Mouse (Mus musculus) embryonic facial prominence, embryonic 12.5 days (tissue): ENCODE results near the gene Tnf. TPM values are rescaled to one million over a fixed set of nuclear protein-coding genes. Genes with fewer than 3 reads are reported as not detected.

Source experiments
- ATAC-seq: fragments of 200-750 bp; cut with Nextera tagmentation; 2 replicates; pipeline ENCODE4 v1.8.0; 2017; ENCODE audit not compliant: insufficient number of reproducible peaks, insufficient read depth, low FRiP score, low TSS enrichment
- H3K27ac ChIP-seq: fragments of 300-500 bp; sonication (generic); 2 replicates; pipeline ENCODE4 v1.5.1; 2016; ENCODE audit warnings: mild to moderate bottlenecking
- H3K27me3 ChIP-seq: fragments of 300-500 bp; sonication (generic); 2 replicates; pipeline ENCODE4 v1.6.1; 2016; ENCODE audit warnings: mild to moderate bottlenecking, moderate library complexity
- H3K36me3 ChIP-seq: fragments of 300-500 bp; sonication (generic); 2 replicates; pipeline ENCODE4 v1.6.1; 2016; ENCODE audit warnings: mild to moderate bottlenecking
- H3K4me1 ChIP-seq: fragments of 300-500 bp; sonication (generic); 2 replicates; pipeline ENCODE4 v1.6.1; 2016
- H3K4me2 ChIP-seq: fragments of 300-500 bp; sonication (generic); replicated peaks from 2 replicates; pipeline ENCODE4 v1.6.1; 2016; ENCODE audit warnings: mild to moderate bottlenecking, moderate library complexity
- H3K4me3 ChIP-seq: fragments of 300-500 bp; sonication (generic); 2 replicates; pipeline ENCODE4 v1.5.1; 2016; ENCODE audit warnings: mild to moderate bottlenecking
- H3K9ac ChIP-seq: fragments of 300-500 bp; sonication (generic); 2 replicates; pipeline ENCODE4 v1.6.1; 2016; ENCODE audit warnings: mild to moderate bottlenecking, moderate library complexity
- H3K9me3 ChIP-seq: fragments of 300-500 bp; sonication (generic); 2 replicates; pipeline ENCODE4 v1.6.1; 2016; ENCODE audit warnings: mild to moderate bottlenecking, moderate library complexity
- WGBS: fragments of 180-500 bp; shearing (Covaris S2); methylation state at CpG from one replicate; pipeline ENCODE4 v1.1.7; 2016; 5-methylcytosine and 5-hydroxymethylcytosine counted together
- polyA plus RNA-seq: library from polyadenylated mRNA; unstranded; fragments of >200 nt; fragmentation: Nextera tagmentation; extraction: Ambion mirVana; gene quantifications from 2 replicates; pipeline ENCODE4 v1.2.1, GENCODE M21; 2016

The Tnf gene
- polyA plus RNA-seq, 1 experiment from 2014 or later: 0.15 TPM

DNA sequence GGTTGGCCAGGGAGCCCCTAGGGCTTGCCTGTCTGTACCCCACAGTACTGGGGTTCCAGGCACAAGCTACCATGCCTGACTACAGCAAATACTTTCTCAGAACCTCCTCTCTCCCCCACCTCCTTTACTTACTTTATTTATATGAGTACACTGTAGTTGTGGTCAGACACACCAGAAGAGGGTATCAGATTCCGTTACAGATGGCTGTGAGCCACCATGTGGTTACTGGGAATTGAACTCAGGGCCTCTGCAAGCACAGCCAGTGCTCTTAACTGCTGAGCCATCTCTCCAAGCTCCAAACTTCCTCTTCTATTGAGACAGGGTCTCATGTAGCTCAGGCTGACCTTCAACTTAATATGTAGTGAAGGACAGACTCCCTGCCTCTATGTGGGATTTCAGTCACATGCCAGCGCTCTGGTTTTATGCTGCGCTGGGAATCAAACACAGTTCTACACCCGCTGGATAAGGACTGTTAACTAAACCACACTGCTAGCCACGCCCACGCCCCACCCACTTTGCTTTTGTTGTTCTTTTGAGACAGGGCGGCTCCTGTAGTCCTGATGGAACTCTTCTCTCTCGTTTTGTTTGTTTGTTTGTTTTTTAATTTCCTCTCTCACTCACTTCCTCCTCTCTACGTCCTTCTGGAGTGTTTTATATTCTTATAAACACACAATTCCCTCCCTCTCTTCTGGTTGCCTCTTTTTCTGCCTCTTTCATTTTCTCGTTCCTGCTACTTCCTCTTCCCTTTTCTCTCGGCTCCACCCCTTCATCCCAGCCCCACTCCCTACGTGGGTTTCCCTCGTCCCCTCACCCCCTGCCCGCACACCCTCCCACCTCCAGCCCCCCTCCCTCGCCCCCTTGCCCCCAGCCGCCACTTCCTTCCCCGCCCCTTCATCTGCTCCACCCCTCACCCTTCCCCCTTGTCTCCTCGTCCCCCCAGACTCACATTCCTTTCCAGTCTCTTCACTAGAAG lies 15.9 kb downstream of the Tnf start:
- H3K9ac ChIP-seq: peak overlapping the region; percentile 38; the same call in 1 of the 2 replicates
- no peaks in the 10 kb centered on the region for H3K9me3 ChIP-seq
- H3K4me2 ChIP-seq: peak overlapping the region; percentile 55
- peaks cover 7% of the 10 kb centered on the region for H3K4me1 ChIP-seq
- no peaks in the 10 kb centered on the region for H3K36me3 ChIP-seq
- 3% methylated on average over 17 of the region's 18 CpGs for WGBS
- ATAC-seq: 0 out of 2 replicates have a peak, but pooled peaks have one; percentile 29
- peak overlapping the region; percentile 37 for H3K4me3 ChIP-seq
- no peaks in the 10 kb centered on the region for H3K27me3 ChIP-seq
- peak overlapping the region; percentile 77 for H3K27ac ChIP-seq

DNA sequence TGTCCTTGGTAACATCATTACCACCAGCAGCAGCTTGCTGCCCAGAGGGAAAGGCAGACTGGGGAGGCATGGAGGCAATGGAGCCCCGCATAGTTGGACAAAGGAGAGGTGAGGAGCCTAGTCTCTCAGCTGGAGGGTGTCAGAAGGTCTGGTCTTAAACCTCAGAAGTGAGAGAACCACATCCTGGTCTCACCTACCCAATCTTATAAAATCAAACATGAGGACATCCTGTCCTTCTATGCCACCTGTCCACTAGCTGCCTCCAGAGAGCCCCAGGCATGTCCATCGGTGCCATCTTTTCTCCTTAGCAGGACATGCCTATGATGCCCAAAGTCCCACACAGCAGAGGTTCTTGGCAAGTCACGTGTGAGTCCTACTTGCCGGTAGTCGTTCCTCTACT lies 21.7 kb downstream of the Tnf start:
- WGBS: 89% methylated on average over 5 of the region's 5 CpGs
- Histone ChIP-seq H3K4me1 (no peaks in the 10 kb centered on the region), H3K9me3 (no peaks in the 10 kb centered on the region), H3K9ac (no peak overlapping the region), H3K27me3 (no peaks in the 10 kb centered on the region), H3K4me3 (no peak overlapping the region), H3K4me2 (no peak overlapping the region), H3K36me3 (no peaks in the 10 kb centered on the region), H3K27ac (no peak overlapping the region)
- no peak for ATAC-seq

DNA sequence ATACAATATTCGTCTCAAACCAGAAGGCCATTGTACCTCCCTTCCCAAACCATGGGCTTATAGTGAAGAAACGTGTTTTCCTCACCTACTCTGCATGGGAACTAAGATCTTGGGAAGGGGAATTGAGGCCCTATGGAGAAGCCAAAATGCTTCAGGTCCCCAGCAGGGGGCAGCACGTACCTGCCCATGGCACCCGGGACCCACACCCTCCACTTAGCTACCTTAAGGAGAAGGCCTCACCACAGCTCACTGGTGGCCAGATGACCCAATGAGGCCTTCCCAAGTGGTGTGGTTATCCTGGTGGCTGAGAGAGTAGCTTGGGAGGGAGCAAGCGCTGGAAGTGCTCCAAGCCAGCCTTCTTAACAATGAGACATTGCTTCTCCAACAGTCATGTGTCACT lies 23.3 kb downstream of the Tnf start:
- Histone ChIP-seq H3K4me1 (no peaks in the 10 kb centered on the region), H3K4me3 (no peak overlapping the region), H3K4me2 (no peak overlapping the region), H3K27ac (no peak overlapping the region), H3K36me3 (no peaks in the 10 kb centered on the region), H3K9ac (no peak overlapping the region), H3K27me3 (no peaks in the 10 kb centered on the region), H3K9me3 (no peaks in the 10 kb centered on the region)
- 10% methylated on average over 5 of the region's 5 CpGs for WGBS
- ATAC-seq: peak; percentile 43; the same call in 1 of the 2 replicates

DNA sequence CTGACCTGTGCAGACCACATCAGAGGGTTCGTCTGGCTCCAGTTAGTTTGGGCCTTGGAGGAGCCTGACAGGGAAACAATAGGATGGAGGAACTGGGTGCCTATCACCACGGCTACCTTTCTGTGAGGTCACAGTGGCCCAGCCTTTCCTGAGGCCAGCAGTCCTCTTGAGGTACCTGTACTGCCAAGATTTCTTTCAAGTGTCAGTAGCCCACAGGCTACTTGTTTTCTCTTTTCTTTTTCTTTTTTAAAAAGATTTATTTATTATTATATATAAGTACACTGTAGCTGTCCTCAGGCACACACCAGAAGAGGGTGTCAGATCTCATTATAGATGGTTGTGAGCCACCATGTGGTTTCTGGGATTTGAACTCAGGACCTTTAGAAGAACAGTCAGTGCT lies 25.8 kb downstream of the Tnf start, which contains the start of gene Aif1:
Gene Aif1, minus strand, starts transcription at position 101 of the 400 bp plus-strand sequence.
- WGBS: 33% methylated on average over 2 of the region's 2 CpGs
- H3K4me2 ChIP-seq: no peak within 1 kb of the TSS
- H3K9me3 ChIP-seq: no peaks in the 10 kb centered on the region
- H3K36me3 ChIP-seq: no peaks in the 10 kb centered on the region
- H3K4me3 ChIP-seq: no peak within 1 kb of the TSS
- H3K27ac ChIP-seq: no peak within 1 kb of the TSS
- no peak for ATAC-seq
- no peaks in the 10 kb centered on the region for H3K27me3 ChIP-seq
- no peak within 1 kb of the TSS for H3K9ac ChIP-seq
- no peaks in the 10 kb centered on the region for H3K4me1 ChIP-seq

DNA sequence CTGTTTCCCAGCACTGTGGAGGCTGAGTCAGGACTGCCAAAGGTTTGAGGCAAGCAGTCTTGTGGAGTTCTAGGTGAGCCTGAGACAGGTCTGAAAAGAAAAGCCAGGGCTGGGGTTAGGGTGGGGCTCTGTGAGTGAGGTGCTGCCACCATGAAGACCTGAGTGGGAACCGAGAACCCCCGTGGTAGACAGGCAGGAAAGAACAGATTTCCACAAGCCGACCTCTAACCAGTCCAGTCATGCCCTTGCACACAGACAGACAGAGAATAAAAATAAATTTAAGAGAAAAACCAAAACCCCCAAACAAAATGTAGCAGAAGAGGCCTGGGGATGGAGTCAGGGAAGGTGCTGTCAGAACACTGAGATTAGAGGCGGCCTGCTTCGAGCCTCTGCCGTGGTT lies 26.4 kb downstream of the Tnf start:
- WGBS: 77% methylated on average over 6 of the region's 6 CpGs
- no peaks in the 10 kb centered on the region for H3K9me3 ChIP-seq
- H3K4me2 ChIP-seq: no peak overlapping the region
- H3K4me3 ChIP-seq: no peak overlapping the region
- no peak overlapping the region for H3K9ac ChIP-seq
- H3K36me3 ChIP-seq: no peaks in the 10 kb centered on the region
- no peaks in the 10 kb centered on the region for H3K4me1 ChIP-seq
- no peak overlapping the region for H3K27ac ChIP-seq
- H3K27me3 ChIP-seq: no peaks in the 10 kb centered on the region
- no peak for ATAC-seq

DNA sequence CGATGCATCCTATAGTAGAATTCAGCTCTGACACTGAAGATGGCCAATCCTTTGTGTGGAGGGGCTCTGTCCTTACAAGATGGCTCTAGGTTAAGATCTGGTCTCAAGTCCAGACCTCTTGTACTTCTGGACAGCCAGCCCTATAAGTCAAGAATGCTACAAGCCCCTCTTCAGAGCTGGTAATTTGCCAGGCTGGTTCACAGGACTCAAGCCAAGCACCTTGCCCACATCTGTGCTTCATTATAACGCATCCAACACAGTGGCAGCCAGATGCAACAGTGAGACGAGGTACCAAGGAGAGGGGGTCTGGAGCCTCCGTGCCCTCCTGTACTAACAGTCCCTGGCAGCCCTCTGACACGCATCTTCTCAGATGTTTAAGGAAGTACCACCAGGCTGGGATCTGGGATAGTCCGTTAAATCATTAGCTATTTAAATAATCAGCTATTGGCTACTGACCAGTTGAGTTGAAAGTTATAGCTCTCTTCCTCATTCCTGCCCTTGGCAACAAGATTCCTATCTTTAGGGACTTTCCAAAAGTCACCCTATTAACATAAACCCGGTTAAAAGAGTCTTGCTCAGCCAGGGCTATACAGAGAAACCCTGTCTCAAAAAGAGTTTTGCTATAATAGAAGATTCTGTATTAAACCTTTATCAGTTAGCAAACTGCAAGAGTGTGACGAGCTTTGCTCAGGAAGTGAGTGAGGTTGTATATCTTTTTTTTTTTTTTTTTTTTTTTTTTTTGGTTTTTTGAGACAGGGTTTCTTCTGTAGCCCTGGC lies 27.4 kb downstream of the Tnf start:
- no peak overlapping the region for H3K4me3 ChIP-seq
- 0 out of 2 replicates have a peak overlapping the region, but pooled peaks have one; percentile 24 for H3K9ac ChIP-seq
- H3K27ac ChIP-seq: no peak overlapping the region
- H3K27me3 ChIP-seq: no peaks in the 10 kb centered on the region
- no peaks in the 10 kb centered on the region for H3K9me3 ChIP-seq
- H3K4me2 ChIP-seq: no peak overlapping the region
- no peaks in the 10 kb centered on the region for H3K36me3 ChIP-seq
- 52% methylated on average over 8 of the region's 8 CpGs for WGBS
- H3K4me1 ChIP-seq: no peaks in the 10 kb centered on the region
- ATAC-seq: no peak

DNA sequence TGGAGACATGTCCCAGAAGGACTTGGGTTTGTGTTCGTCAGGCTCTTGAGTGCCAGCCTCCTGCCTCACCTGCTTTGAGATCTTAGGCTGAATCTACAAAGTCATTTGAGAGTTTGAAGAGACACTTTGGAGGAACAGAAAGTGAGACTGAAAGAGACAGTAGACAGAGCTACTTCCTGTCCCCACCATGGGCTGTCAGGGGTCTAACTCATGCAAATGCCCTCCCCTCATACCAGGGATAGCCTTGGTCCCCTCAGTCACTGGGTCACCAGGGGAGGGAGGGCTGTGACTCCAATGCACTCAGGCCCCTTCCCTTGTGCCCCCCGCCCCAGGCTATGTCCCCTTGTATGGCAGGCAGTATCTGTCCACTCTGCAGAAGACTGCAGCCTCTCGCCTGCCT lies 28.5 kb downstream of the Tnf start:
- Histone ChIP-seq H3K4me3 (no peak overlapping the region), H3K27me3 (no peaks in the 10 kb centered on the region), H3K4me2 (no peak overlapping the region), H3K36me3 (no peaks in the 10 kb centered on the region), H3K9ac (0 out of 2 replicates have a peak overlapping the region, but pooled peaks have one; percentile 24), H3K9me3 (no peaks in the 10 kb centered on the region), H3K4me1 (no peaks in the 10 kb centered on the region), H3K27ac (no peak overlapping the region)
- 73% methylated on average over 3 of the region's 3 CpGs for WGBS
- no peak for ATAC-seq

DNA sequence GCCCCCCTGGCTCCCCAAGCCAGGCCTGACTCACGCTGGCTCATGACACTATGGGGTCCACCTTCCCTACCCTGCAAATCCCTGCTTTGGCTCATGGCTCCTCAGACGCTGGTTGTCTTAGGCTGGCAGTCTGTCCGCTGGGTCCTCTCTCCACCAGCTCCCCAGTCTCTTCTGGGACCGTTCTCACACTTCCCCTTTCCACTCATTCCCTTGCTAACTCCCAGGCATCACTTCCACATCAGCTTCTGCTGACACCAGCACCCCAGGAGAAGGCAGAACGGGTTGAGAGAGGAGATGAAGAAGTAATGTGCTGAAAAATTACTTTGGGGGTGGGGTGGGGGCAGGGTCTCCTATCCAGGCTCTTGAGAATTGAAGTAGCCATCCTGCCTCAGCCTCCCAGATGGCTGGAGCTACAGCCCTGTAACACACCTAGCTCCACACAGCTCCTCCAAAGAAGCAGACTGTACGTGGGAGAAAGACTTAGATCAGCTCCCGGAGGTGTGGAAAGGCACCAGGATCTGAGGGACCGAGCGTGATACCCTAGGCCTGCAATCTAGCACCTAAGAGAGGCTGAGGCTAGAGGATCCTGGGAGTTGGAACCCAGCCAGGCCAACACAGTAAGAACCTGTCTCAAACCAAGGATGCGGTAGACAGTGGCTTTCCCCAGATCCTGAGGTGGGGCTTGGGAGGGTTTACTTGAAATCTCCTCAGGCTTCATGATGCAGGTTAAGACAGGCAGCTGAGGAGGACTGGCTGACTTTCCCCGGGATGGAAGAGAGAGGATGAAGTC lies 29.2 kb downstream of the Tnf start:
- no peaks in the 10 kb centered on the region for H3K36me3 ChIP-seq
- no peaks in the 10 kb centered on the region for H3K4me1 ChIP-seq
- H3K4me2 ChIP-seq: no peak overlapping the region
- H3K27ac ChIP-seq: no peak overlapping the region
- no peak overlapping the region for H3K9ac ChIP-seq
- 68% methylated on average over 11 of the region's 11 CpGs for WGBS
- no peak overlapping the region for H3K4me3 ChIP-seq
- no peak for ATAC-seq
- no peaks in the 10 kb centered on the region for H3K9me3 ChIP-seq
- no peaks in the 10 kb centered on the region for H3K27me3 ChIP-seq

DNA sequence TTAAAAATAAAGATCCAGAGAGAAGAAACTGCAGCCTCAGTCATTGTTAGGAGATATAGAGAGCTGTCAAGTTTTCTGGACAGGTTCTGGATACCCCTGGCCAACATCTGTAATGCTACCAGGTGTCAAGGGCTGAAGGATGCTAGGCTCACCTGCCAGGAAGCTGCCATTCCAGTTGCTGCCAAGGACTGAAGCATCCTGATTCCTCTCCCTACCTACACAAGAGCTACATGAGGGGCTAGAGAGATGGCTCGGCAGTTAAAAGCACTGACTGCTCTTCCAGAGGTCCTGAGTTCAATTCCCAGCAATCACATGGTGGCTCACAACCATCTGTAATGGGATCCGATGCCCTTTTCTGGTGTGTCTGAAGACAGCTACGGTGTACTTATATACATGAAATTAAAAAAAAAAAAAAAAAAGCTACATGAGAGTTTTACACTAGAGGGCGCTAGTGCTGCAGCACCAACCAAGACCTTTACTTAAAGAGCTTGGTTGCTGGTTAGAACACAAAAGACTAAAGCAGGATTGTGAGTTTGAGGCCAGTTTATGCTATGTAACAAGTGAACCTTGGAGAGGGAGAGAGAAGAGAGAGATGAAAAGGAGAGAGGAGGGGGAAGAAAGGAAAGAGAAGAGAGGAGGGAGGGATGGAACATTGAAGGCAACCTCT lies 33.1 kb downstream of the Tnf start:
- H3K4me3 ChIP-seq: no peak overlapping the region
- no peak overlapping the region for H3K9ac ChIP-seq
- no peak overlapping the region for H3K4me2 ChIP-seq
- no peaks in the 10 kb centered on the region for H3K27me3 ChIP-seq
- WGBS: 26% methylated on average over 4 of the region's 4 CpGs
- H3K9me3 ChIP-seq: no peaks in the 10 kb centered on the region
- no peaks in the 10 kb centered on the region for H3K36me3 ChIP-seq
- ATAC-seq: no peak
- H3K4me1 ChIP-seq: peaks cover 6% of the 10 kb centered on the region; the same call in 1 of the 2 replicates
- no peak overlapping the region for H3K27ac ChIP-seq

DNA sequence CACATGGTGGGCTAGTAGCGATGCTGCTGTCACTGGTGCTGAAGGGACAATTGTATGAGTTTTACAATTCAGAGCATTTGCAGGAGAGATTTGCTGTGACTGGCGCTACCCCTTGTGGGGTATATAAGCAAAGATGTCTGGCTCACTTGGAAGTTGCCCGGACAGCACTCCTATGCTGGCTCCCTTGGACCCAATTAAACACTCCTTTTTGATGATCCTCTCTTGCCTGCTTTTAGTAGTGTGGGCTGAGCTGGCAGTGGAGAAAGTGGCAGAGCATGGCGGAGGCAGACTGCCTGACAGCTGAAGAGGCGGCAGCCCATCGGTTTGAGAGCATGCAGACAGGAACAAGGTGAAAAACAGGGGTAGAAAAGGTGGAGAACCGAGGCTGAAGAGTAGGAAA lies 34.0 kb downstream of the Tnf start:
- no peak for ATAC-seq
- H3K9ac ChIP-seq: no peak overlapping the region
- 87% methylated on average over 7 of the region's 7 CpGs for WGBS

More for the DNA sequence above, 34.0 kb downstream of the Tnf start:
- no peaks in the 10 kb centered on the region for H3K9me3 ChIP-seq
- H3K4me3 ChIP-seq: no peak overlapping the region
- no peaks in the 10 kb centered on the region for H3K36me3 ChIP-seq
- H3K4me1 ChIP-seq: peaks cover 10% of the 10 kb centered on the region
- no peak overlapping the region for H3K27ac ChIP-seq
- H3K4me2 ChIP-seq: no peak overlapping the region
- H3K27me3 ChIP-seq: no peaks in the 10 kb centered on the region
